Mouse (Mus musculus) neutrophil, adult 5-6 weeks (primary cell): Measurements from ENCODE around the gene Miga2. TPM values are rescaled to one million over a fixed set of nuclear protein-coding genes. Genes with fewer than 3 reads are reported as not detected.
"Not testable (repeated sequence)": the region's sequence is repeated elsewhere in the genome, so short reads cannot be mapped to it uniquely, and the experiment has no call there.

Experiments
- ATAC-seq: fragments of 151-379, 151-347 bp; 2 replicates; pipeline ENCODE4 v1.8.0; 2017; ENCODE audit warnings: mild to moderate bottlenecking, moderate TSS enrichment; ENCODE audit not compliant: insufficient number of reproducible peaks, poor library complexity, low FRiP score, severe bottlenecking; ENCODE audit errors: extremely low read depth
- total RNA-seq: library from RNA; stranded (forward); fragments of 200-1000 nt; gene quantifications from 2 replicates; pipeline ENCODE4 v1.2.3, GENCODE M21; 2017

Gene Miga2
- total RNA-seq, 1 experiment from 2014 or later, result 11.2 TPM

DNA sequence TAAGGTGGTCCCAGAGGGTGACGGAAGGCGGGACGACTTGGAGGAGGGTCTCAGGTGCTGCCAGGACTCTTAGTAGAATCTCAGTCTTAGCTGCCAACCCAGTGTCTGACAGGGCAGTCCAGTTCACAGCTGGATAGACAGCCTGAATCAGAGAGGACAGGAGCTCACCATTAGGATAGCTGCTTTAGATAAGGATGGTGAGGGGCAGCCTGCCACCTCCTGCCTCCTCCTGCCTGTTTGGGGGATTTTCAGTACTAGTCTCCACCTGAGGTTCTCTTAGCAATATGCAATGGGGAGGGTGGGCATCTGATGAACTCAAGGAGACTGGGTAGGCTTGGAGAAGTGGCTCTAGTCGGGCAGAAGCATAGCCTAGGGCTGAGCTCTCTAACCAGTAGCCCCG is 50.6 kb downstream of the Miga2 start:
- ATAC-seq, result no peak

DNA sequence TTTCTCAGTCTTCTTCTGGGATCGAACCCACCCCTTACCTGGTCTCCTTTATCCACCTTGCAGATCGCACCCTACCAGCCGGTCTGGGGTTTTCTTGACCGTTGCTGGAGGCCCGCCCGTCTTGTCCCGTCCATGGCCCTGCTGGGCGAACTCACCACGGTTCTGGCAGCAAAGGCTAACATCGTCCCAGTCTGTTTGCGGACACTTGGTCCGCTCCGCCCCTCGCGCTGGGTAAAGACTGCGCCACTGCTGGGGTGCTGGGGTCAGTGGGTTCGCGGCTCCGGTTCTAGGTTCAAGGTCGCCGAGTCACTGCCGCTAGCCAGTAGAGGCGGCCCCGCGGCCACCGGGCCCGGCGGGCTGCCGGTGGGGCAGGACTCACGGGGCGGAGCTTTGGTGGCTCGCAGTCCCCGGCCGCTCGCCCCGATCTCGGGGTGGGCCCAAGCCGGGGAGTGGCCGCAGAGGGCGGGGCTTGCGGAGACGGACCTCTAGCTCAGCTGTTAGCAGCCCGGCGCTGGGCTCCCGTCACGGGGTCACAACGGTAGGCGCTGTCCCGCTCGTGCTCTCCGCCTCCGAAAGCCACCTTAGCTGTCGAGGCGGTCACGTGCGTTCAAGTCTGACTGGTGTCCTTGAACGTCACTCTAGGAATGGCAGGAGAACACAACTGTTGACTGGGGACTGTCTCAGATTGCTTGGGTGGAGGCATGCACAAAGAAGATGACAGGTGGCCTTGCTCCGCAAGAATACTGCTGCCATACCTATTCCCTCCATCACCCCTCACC is 51.3 kb downstream of the Miga2 start, which contains the start of gene Crat:
Gene Crat (minus strand): TSS at position 657 of the 779 bp plus-strand sequence.
- peak; percentile 55 for ATAC-seq

DNA sequence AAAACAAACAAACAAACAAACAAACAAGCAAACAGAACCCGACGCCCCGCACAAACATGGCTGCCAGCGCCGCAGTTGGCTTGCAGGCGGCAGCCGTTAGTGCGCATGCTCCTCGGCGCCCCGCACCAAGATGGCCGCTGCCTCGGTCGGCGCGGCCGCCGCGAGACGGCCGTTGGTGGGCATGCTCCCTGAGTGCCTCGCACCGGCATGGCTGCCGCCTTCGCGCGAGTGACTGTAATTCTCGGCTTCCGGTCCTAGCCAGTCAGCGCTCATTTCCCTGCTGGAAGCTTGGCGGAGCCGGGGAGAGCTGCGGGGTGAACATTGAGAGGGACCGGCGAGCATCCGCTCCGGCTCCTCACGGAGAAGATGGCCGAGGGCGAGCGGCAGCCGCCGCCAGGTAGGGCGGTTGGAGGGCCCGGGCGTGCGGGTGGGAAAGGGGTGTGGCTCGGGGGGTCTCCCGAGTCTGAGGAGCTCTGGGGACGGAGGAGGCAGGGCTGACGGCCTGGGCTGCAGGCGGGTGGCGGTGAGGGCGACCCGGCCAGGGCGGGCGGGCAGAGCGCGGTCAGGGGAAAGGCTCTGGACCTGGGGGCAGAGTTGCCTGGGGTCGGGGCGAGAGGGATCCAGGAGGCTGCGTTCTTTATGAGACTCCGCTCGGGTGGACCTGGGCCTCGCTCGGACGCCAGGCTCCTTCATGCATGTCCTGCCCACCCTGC is 52.1 kb downstream of the Miga2 start, which contains the start of gene Ptpa:
Gene Ptpa (plus strand): TSS at position 104 of the 713 bp plus-strand sequence.
- ATAC-seq, result peak; percentile 54

DNA sequence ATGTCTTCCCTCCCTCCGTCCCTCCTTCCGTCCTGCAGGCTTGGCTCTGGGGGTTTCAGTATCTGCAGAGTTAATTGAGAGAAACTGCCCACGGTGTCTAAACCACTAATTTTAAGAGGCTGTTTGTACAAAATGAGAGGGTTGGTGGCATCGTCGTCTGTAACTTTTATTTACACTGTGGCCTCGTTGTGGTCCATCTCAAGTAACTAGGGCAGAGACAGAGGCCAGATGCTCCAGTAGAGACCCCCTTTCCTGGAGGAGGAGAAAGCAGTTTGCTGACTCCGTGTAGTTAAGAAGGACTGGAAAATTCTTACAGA is 52.6 kb downstream of the Miga2 start:
- ATAC-seq, result no peak

DNA sequence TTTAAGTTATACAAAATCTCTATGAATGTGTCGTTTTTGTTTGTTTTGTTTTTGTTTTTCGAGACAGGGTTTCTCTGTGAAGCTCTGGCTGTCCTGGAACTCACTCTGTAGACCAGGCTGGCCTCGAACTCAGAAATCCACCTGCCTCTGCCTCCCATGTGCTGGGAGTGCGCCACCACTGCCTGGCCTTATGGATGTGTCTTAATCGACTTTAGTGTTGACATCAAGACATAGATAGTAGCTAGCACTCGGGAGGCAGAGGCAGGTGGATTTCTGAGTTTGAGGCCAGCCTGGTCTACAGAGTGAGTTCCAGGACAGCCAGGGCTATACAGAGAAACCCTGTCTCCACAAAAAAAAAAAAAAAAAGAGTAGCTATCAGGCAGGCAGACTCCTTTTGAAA is 53.1 kb downstream of the Miga2 start:
- not testable (repeated sequence) for ATAC-seq

DNA sequence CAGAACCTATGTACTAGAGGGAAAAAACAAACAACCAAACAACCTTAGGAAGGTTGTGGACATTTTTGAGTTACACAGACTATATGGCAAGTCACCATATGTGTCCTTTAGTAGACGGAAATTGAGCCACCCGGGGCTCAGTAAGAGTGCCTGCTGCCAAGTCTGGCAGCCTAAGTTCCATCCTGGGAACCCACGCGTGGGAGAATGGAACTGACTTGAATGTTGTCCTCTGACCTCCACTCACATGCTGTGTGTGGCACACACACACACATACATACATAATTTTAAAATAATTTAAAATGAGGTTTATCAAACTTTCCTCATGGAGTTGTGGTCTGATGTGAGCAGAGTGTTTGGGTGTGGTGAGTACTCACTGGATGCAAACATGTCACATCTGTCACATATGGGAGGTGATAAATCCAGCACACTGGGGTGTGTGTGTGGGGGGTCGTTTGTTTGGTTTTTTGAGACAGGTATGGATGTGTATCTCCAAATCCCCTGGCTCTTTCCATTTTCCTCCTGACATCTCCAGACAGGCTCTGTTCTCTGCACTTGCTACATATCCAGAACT is 53.6 kb downstream of the Miga2 start:
- no peak for ATAC-seq

DNA sequence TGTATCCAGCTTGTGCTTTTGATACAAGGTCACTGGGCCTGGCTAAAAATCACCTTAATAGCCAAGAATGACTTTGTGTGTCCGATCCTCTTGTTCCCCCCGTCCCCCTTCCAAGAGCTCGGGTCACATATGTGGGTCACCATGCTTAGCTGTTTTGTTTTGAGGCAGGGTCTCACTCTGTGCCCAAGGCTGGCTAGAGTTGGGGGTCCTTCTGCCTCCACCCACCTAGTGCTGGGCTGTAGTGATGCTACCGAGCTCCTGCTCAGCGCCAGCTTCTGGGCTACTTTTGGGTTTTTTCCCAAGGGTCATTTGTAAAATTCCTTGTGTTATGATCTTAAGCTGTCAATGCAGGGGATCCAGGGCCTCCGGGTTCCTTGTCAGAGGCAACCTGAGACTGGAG is 54.2 kb downstream of the Miga2 start:
- no peak for ATAC-seq

DNA sequence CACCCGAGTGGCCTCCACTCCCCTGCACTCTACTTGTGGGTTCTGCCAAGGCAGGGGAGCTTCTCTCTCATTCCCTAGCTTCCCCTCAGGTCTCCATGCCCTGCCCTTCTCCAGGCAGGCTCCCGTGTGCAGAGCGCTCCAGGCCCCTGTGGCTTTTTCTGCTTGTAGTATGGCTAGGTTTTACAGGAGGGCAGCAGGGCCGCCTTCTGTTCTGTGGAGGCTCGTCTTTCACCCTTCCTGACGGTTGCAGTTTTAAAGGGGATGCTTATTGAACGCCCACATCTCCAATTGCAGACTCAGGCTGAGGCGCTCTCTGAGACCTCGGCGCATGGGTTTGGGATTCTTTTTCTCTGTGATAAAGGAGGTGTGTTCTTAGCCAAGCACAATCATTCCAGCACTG is 55.1 kb downstream of the Miga2 start:
- no peak for ATAC-seq

DNA sequence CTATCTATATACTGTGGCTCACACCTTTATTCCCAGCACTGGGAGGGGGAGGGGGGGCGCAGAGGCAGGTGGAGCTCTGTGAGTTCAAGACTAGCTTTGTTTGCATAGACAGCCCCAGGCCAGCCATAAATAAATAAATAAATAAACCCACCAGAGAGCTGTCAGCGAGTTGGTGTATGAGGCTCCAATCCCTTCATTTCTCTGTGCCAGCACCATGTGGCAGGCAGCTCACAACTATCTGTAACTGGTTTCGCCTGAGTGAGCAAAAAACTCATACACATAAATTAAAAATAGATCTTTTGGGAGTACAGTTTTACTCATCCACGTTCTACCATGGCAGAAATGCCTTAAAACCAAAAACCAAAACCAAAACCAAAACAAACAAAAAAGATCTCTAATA is 57.4 kb downstream of the Miga2 start:
- ATAC-seq, result no peak

DNA sequence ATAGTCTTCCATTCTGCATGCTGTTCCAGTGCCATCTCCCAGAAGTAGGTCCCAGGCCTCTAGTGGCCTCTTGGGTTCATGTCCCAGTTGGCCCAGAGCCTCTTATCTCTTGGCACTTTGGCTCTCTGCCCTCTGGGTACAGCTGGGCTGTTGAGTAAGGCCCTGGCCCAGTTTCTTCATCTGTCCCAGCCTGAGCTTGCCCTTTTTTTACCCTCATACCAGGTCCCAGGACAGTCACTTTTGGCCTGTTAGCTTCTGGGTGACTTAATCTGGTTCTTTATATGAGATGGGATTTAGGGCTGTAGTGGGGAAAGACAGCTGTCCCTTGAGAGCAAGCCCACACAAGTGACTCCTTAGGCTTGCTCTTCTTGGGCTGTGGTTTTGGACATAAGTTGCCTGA is 65.1 kb downstream of the Miga2 start:
- no peak for ATAC-seq

Other genes starting within 250 kb of the Miga2 start
- gene Zer1, start 239.6 kb upstream of the Miga2 start, total RNA-seq, result 43.1 and 46.3 TPM in 2 replicates
- gene Tbc1d13, start 230.5 kb upstream of the Miga2 start, total RNA-seq, result 40.9 and 50.9 TPM in 2 replicates
- gene Endog, start 192.7 kb upstream of the Miga2 start, total RNA-seq, result 1.3 and 3.9 TPM in 2 replicates
- 8.3 and 15.7 TPM in 2 replicates for gene Spout1, start 185.8 kb upstream of the Miga2 start, total RNA-seq
- 7.1 and 7.5 TPM in 2 replicates for gene Kyat1, start 158.4 kb upstream of the Miga2 start, total RNA-seq
- 20.7 and 22.5 TPM in 2 replicates for gene Lrrc8a, start 126.5 kb upstream of the Miga2 start, total RNA-seq
- gene Gm28035, start 123.7 kb upstream of the Miga2 start, total RNA-seq, result 2.0 and 2.9 TPM in 2 replicates
- gene Phyhd1, start 98.0 kb upstream of the Miga2 start, total RNA-seq, result 3.8 and 6.0 TPM in 2 replicates
- not detected in 2 replicates for gene Gm28038, start 83.2 kb upstream of the Miga2 start, total RNA-seq
- 9.0 and 10.3 TPM in 2 replicates for gene Dolk, start 77.9 kb upstream of the Miga2 start, total RNA-seq
- 14.6 and 14.8 TPM in 2 replicates for gene Nup188, start 77.8 kb upstream of the Miga2 start, total RNA-seq
- 39.0 and 44.3 TPM in 2 replicates for gene Sh3glb2, start 4.9 kb upstream of the Miga2 start, total RNA-seq
- gene Dolpp1, start 28.0 kb downstream of the Miga2 start, total RNA-seq, result 19.8 and 21.2 TPM in 2 replicates
- 15.3 and 16.2 TPM in 2 replicates for gene Crat, start 51.6 kb downstream of the Miga2 start, total RNA-seq
- gene Ptpa, start 51.8 kb downstream of the Miga2 start, total RNA-seq, result 37.4 and 47.8 TPM in 2 replicates
- 0.23 and 0.25 TPM in 2 replicates for gene Ier5l, start 110.0 kb downstream of the Miga2 start, total RNA-seq
- 0.58 and 0.98 TPM in 2 replicates for gene Cstad, start 230.8 kb downstream of the Miga2 start, total RNA-seq